Mouse (Mus musculus): ENCODE measurements at regions not wholly inside any gene's neighbourhood (a gene's known extent, or its start where the extent isn't known, plus 50 kb on each side); places are given as distances from the start of the nearest gene placed in this dataset.

DNA sequence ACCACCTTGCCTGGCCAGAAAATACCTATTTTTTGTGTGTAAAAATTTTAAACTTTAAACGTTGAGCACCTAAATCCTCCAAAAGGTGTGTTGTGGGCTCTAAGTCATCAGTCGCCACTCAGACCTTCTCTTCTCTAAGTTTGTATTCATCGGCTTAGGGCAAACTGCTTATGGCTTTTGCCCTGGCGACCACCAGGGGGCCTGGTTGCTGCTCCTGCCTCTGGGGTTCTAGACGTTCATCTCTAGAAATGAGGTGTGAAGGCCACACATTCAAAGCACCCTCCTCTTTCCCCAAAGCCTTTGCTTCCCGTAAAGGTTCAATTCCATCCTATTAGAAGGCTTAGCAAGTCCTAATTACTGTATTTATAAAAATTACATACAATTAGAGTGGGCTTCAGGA is 131.3 kb upstream of the Kcng1 start:
- no peaks in the 10 kb centered on the region for H3K9me3 ChIP-seq (ENCODE audit: control insufficient read depth, insufficient read depth, low read depth, low read length)
- H3K4me1 ChIP-seq (ENCODE audit: control insufficient read depth in 2 of 2, insufficient read depth in 2 of 2, low read length in 2 of 2, poor library complexity in 1 of 2) = no peaks in the 10 kb centered on the region
- TF ChIP-seq ZC3H11A (IDR thresholded peaks at IDR 0.05; ENCODE audit: borderline replicate concordance, low read depth, low read length) = no peak
- no peak for TF ChIP-seq CHD2 (IDR thresholded peaks at IDR 0.05; ENCODE audit: low read depth, low read length)
- TF ChIP-seq MAFK (IDR thresholded peaks at IDR 0.05; ENCODE audit: insufficient read depth, low read depth, low read length) = no peak
- no peak for TF ChIP-seq ZNF384 (IDR thresholded peaks at IDR 0.05; ENCODE audit: low read depth, low read length)
- no peak for TF ChIP-seq HCFC1 (IDR thresholded peaks at IDR 0.05; ENCODE audit: borderline replicate concordance, insufficient read depth, low read length)
- no peak overlapping the region for H3K4me3 ChIP-seq (ENCODE audit: insufficient read depth in 1 of 2, low read depth in 1 of 2, low read length in 2 of 2, poor library complexity in 1 of 2, severe bottlenecking in 1 of 2)
- H3K27ac ChIP-seq (ENCODE audit: insufficient read depth, low read depth, low read length, poor library complexity, severe bottlenecking) = no peak overlapping the region
- in situ Hi-C loops (cut with MboI; ENCODE audit: low sequenced_read_pairs in 2 of 2, unreplicated experiment in 2 of 2) = no loop called here
- DNase-seq (ENCODE audit: low read depth, low spot score) = no peak
- H3K9ac ChIP-seq (ENCODE audit: insufficient read depth, low read depth, low read length, poor library complexity, severe bottlenecking) = no peak overlapping the region
- H3K36me3 ChIP-seq (ENCODE audit: control insufficient read depth, insufficient read depth, low read length, poor library complexity, severe bottlenecking) = no peaks in the 10 kb centered on the region

DNA sequence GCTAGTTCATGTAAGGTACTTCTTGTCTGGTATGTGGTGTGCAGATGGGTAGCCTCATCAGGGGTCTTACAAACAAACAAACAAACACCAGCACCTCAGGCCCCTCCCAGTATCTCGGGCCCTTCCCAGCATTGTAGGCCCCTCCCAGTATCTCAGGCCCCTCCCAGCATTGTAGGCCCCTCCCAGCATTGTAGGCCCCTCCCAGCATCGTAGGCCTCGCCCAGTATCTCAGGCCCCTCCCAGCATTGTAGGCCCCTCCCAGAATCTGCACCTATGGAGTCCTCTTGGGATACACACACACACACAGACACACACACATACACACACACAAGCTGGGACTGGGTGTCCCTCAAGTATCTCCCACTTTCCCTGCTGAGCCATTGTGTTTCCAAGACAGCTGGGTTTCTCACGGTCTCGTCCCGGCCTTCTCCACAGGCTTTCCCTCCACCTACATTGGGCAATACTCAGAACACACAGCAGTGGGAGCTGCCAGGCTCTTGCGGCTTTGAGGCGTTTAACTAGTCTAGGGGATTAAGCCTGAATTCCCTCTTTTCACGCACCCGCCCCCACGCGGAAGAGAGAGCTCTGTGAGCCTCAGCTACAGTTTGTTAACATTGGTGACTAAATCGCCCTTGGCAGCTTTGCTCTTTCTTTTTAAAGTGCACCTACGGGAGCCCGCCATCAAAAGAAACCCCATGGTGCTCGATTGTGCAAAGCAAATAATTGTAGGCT is 121.4 kb upstream of the Kcng1 start:
- in situ Hi-C loops (cut with MboI; ENCODE audit: low sequenced_read_pairs in 2 of 2, unreplicated experiment in 2 of 2) = no loop called here
- peaks cover 0 to 2% of the 10 kb centered on the region in 2 experiments; a peak in 1 of 4 replicates for H3K4me1 ChIP-seq (ENCODE audit: control insufficient read depth in 2 of 2, insufficient read depth in 2 of 2, low read length in 2 of 2, poor library complexity in 1 of 2)
- TF ChIP-seq MAFK (IDR thresholded peaks at IDR 0.05; ENCODE audit: insufficient read depth, low read depth, low read length) (no peak), CHD2 (IDR thresholded peaks at IDR 0.05; ENCODE audit: low read depth, low read length) (no peak), ZC3H11A (IDR thresholded peaks at IDR 0.05; ENCODE audit: borderline replicate concordance, low read depth, low read length) (no peak), HCFC1 (IDR thresholded peaks at IDR 0.05; ENCODE audit: borderline replicate concordance, insufficient read depth, low read length) (no peak), ZNF384 (IDR thresholded peaks at IDR 0.05; ENCODE audit: low read depth, low read length) (no peak)
- H3K27ac ChIP-seq (ENCODE audit: insufficient read depth, low read depth, low read length, poor library complexity, severe bottlenecking) = no peak overlapping the region
- H3K9me3 ChIP-seq (ENCODE audit: control insufficient read depth, insufficient read depth, low read depth, low read length) = no peaks in the 10 kb centered on the region
- peak; percentile 39 for DNase-seq (ENCODE audit: low read depth, low spot score)
- no peaks in the 10 kb centered on the region for H3K36me3 ChIP-seq (ENCODE audit: control insufficient read depth, insufficient read depth, low read length, poor library complexity, severe bottlenecking)
- no peak overlapping the region for H3K4me3 ChIP-seq (ENCODE audit: insufficient read depth in 1 of 2, low read depth in 1 of 2, low read length in 2 of 2, poor library complexity in 1 of 2, severe bottlenecking in 1 of 2)
- H3K9ac ChIP-seq (ENCODE audit: insufficient read depth, low read depth, low read length, poor library complexity, severe bottlenecking) = no peak overlapping the region

DNA sequence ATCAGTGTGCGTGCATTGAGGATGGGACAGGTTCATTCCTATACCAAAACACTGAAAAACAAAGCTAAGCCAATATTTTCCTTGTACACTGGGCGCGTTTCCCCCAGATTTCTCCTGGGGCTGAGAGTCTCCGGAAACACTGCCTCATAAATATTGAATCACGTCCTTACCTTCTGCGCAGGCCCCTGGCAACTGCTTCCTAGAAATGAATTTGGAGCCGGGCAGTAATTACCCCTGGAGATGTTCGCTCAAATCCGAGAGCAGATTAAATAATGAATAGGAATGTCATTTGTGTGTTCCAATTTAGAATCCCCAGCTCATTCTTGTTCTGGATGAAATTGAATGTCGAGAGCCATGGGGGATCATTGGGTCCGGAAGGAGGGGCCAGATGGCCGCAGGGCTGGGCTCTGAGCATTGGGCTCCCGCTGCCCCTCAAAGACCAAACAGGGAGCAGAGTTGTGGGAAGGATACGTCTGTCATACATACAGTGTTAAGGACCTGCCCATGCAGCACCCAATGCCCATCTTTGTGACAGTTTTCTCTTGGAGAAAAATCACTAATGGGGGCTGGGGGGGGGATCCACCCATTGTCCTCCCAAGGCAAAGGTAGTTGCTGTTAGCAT is 117.7 kb upstream of the Kcng1 start:
- TF ChIP-seq ZC3H11A (IDR thresholded peaks at IDR 0.05; ENCODE audit: borderline replicate concordance, low read depth, low read length) (no peak), ZNF384 (IDR thresholded peaks at IDR 0.05; ENCODE audit: low read depth, low read length) (no peak), HCFC1 (IDR thresholded peaks at IDR 0.05; ENCODE audit: borderline replicate concordance, insufficient read depth, low read length) (no peak), CHD2 (IDR thresholded peaks at IDR 0.05; ENCODE audit: low read depth, low read length) (no peak), MAFK (IDR thresholded peaks at IDR 0.05; ENCODE audit: insufficient read depth, low read depth, low read length) (no peak)
- no peaks in the 10 kb centered on the region for H3K9me3 ChIP-seq (ENCODE audit: control insufficient read depth, insufficient read depth, low read depth, low read length)
- no peak overlapping the region for H3K9ac ChIP-seq (ENCODE audit: insufficient read depth, low read depth, low read length, poor library complexity, severe bottlenecking)
- in situ Hi-C loops (cut with MboI; ENCODE audit: low sequenced_read_pairs in 2 of 2, unreplicated experiment in 2 of 2) = no loop called here
- no peak for DNase-seq (ENCODE audit: low read depth, low spot score)
- no peak overlapping the region for H3K27ac ChIP-seq (ENCODE audit: insufficient read depth, low read depth, low read length, poor library complexity, severe bottlenecking)
- no peak overlapping the region for H3K4me3 ChIP-seq (ENCODE audit: insufficient read depth in 1 of 2, low read depth in 1 of 2, low read length in 2 of 2, poor library complexity in 1 of 2, severe bottlenecking in 1 of 2)
- peaks cover 0 to 4% of the 10 kb centered on the region in 2 experiments; a peak in 1 of 4 replicates for H3K4me1 ChIP-seq (ENCODE audit: control insufficient read depth in 2 of 2, insufficient read depth in 2 of 2, low read length in 2 of 2, poor library complexity in 1 of 2)
- H3K36me3 ChIP-seq (ENCODE audit: control insufficient read depth, insufficient read depth, low read length, poor library complexity, severe bottlenecking) = no peaks in the 10 kb centered on the region

DNA sequence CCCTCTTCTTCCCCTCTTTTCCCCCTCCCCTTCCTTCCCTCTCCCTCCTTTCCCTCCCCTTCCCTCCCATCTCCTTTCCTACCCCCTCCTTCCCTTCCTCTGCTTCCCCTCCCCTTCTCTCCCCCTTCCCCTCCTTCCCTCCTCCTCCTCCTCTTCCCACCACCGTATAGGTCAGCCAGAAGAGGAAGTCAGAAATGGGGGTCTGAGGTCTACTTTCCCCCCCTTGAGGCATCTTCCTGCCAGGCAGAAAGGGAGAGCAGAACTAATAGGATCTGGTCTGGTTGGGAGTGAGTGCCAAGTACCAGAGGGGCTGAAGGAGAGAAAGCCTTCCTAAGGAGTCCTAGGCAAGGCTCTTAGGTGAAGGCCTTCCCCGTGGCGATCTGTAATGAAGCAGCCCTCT is 114.8 kb upstream of the Kcng1 start:
- Histone ChIP-seq H3K4me3 (ENCODE audit: insufficient read depth in 1 of 2, low read depth in 1 of 2, low read length in 2 of 2, poor library complexity in 1 of 2, severe bottlenecking in 1 of 2) (no peak overlapping the region), H3K36me3 (ENCODE audit: control insufficient read depth, insufficient read depth, low read length, poor library complexity, severe bottlenecking) (no peaks in the 10 kb centered on the region), H3K4me1 (ENCODE audit: control insufficient read depth in 2 of 2, insufficient read depth in 2 of 2, low read length in 2 of 2, poor library complexity in 1 of 2) (peaks cover 0 to 2% of the 10 kb centered on the region in 2 experiments; a peak in 1 of 4 replicates), H3K9ac (ENCODE audit: insufficient read depth, low read depth, low read length, poor library complexity, severe bottlenecking) (no peak overlapping the region), H3K27ac (ENCODE audit: insufficient read depth, low read depth, low read length, poor library complexity, severe bottlenecking) (no peak overlapping the region), H3K9me3 (ENCODE audit: control insufficient read depth, insufficient read depth, low read depth, low read length) (no peaks in the 10 kb centered on the region)
- DNase-seq (ENCODE audit: low read depth, low spot score) = no peak
- TF ChIP-seq ZNF384 (IDR thresholded peaks at IDR 0.05; ENCODE audit: low read depth, low read length) (no peak), ZC3H11A (IDR thresholded peaks at IDR 0.05; ENCODE audit: borderline replicate concordance, low read depth, low read length) (no peak), CHD2 (IDR thresholded peaks at IDR 0.05; ENCODE audit: low read depth, low read length) (no peak), MAFK (IDR thresholded peaks at IDR 0.05; ENCODE audit: insufficient read depth, low read depth, low read length) (no peak), HCFC1 (IDR thresholded peaks at IDR 0.05; ENCODE audit: borderline replicate concordance, insufficient read depth, low read length) (no peak)
- in situ Hi-C loops (cut with MboI; ENCODE audit: low sequenced_read_pairs in 2 of 2, unreplicated experiment in 2 of 2) = no loop called here

All from ES-E14 (cell line).